Mouse (Mus musculus): ENCODE data around the gene Ipo7. TPM values are rescaled to one million over a fixed set of nuclear protein-coding genes. Genes with fewer than 3 reads are reported as not detected.

The Ipo7 gene
- polyA plus RNA-seq, 1 experiment: 16.3 TPM

- Histone ChIP-seq H3K27me3 (ENCODE audit: control insufficient read depth, insufficient read depth, low read length) (no peaks in the 10 kb centered on the region), H3K27ac (ENCODE audit: insufficient read depth, low read length) (no peak overlapping the region), H3K36me3 (ENCODE audit: control insufficient read depth, insufficient read depth, low read length) (peaks cover 27% of the 10 kb centered on the region), H3K4me3 (ENCODE audit: extremely low read depth, insufficient read depth, insufficient read length) (no peak overlapping the region), H3K4me1 (ENCODE audit: control insufficient read depth, insufficient read depth, insufficient read length) (no peaks in the 10 kb centered on the region)
- TF ChIP-seq CTCF (IDR thresholded peaks at IDR 0.05; ENCODE audit: extremely low read depth, insufficient read depth, insufficient read length, insufficient replicate concordance) (no peak), POLR2A (IDR thresholded peaks at IDR 0.05; ENCODE audit: low read depth, low read length) (no peak)
- 69% methylated on average over 7 of the region's 7 CpGs for WGBS
- DNase-seq (ENCODE audit: low read depth in 1 of 2, low spot score in 2 of 2): no peak
Measured at GRCm38 (mm10) chr7:110097106-110097793, 79.2 kb downstream of the Ipo7 start.

DNA sequence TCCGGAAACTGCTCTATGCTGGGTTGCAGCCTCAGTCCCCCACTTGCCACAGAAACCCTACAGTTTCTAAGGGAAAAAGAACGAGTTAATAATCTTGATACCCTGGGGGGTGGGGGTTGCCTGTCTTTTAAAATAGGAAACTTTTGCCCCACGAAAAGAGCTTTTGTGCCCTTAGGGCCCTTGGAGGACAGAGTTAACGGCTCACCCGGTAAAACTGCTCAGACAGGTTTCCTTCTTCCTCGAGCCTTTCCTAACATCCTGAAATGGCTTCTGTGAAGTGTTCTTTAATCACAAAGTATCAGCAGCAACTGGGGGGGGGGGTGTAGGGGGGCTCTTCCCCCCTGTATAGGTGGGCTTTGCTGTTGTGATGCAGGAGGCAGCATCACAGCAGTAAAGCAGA lies 82.8 kb downstream of the Ipo7 start:
- H3K27ac ChIP-seq (ENCODE audit: insufficient read depth, low read length): no peak overlapping the region

DNA sequence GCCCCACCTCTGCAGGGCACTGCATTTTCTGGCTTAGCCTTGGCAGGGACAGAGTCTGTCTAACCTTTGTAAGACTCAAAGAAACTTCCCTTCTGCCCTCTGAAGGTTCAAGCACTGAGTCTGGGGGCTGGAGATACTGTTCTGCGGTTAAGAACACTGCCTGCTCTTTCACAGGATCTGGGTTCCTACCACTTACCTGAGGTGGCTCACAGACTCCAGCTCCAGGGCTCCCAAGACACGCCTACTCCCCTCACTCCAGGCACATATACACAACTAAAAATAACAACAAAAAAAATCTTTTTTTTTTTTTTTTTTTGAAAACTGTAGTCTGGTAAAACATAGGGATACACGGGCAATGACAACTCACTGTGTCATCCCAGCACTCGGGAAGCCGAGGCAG lies 83.2 kb downstream of the Ipo7 start:
- TF ChIP-seq CTCF (IDR thresholded peaks at IDR 0.05; ENCODE audit: extremely low read depth, insufficient read depth, insufficient read length, insufficient replicate concordance): no peak
- no peak for TF ChIP-seq POLR2A (IDR thresholded peaks at IDR 0.05; ENCODE audit: low read depth, low read length)
- 91% methylated on average over 5 of the region's 5 CpGs for WGBS
- no peaks in the 10 kb centered on the region for H3K27me3 ChIP-seq (ENCODE audit: control insufficient read depth, insufficient read depth, low read length)

More for the DNA sequence above, 82.8 kb downstream of the Ipo7 start:
- Histone ChIP-seq H3K4me3 (ENCODE audit: extremely low read depth, insufficient read depth, insufficient read length) (no peak overlapping the region), H3K27me3 (ENCODE audit: control insufficient read depth, insufficient read depth, low read length) (no peaks in the 10 kb centered on the region), H3K36me3 (ENCODE audit: control insufficient read depth, insufficient read depth, low read length) (peaks cover 3% of the 10 kb centered on the region), H3K4me1 (ENCODE audit: control insufficient read depth, insufficient read depth, insufficient read length) (no peaks in the 10 kb centered on the region)
- WGBS: 76% methylated on average over 6 of the region's 6 CpGs
- DNase-seq (ENCODE audit: low read depth in 1 of 2, low spot score in 2 of 2): no peak
- TF ChIP-seq POLR2A (IDR thresholded peaks at IDR 0.05; ENCODE audit: low read depth, low read length): no peak
- no peak for TF ChIP-seq CTCF (IDR thresholded peaks at IDR 0.05; ENCODE audit: extremely low read depth, insufficient read depth, insufficient read length, insufficient replicate concordance)

GRCm38 (mm10) chr7:110105041-110105440 lies 87.0 kb downstream of the Ipo7 start:
- no peak for TF ChIP-seq POLR2A (IDR thresholded peaks at IDR 0.05; ENCODE audit: low read depth, low read length)
- no peak for TF ChIP-seq CTCF (IDR thresholded peaks at IDR 0.05; ENCODE audit: extremely low read depth, insufficient read depth, insufficient read length, insufficient replicate concordance)
- no peaks in the 10 kb centered on the region for H3K36me3 ChIP-seq (ENCODE audit: control insufficient read depth, insufficient read depth, low read length)
- peaks cover 2% of the 10 kb centered on the region for H3K4me1 ChIP-seq (ENCODE audit: control insufficient read depth, insufficient read depth, insufficient read length)
- no peak overlapping the region for H3K4me3 ChIP-seq (ENCODE audit: extremely low read depth, insufficient read depth, insufficient read length)
- DNase-seq (ENCODE audit: low read depth in 1 of 2, low spot score in 2 of 2): no peak
- WGBS: 94% methylated on average over 5 of the region's 5 CpGs
- H3K27ac ChIP-seq (ENCODE audit: insufficient read depth, low read length): no peak overlapping the region
- H3K27me3 ChIP-seq (ENCODE audit: control insufficient read depth, insufficient read depth, low read length): no peaks in the 10 kb centered on the region

More for the DNA sequence above, 83.2 kb downstream of the Ipo7 start:
- no peak overlapping the region for H3K27ac ChIP-seq (ENCODE audit: insufficient read depth, low read length)
- no peak overlapping the region for H3K4me3 ChIP-seq (ENCODE audit: extremely low read depth, insufficient read depth, insufficient read length)
- no peaks in the 10 kb centered on the region for H3K36me3 ChIP-seq (ENCODE audit: control insufficient read depth, insufficient read depth, low read length)
- no peaks in the 10 kb centered on the region for H3K4me1 ChIP-seq (ENCODE audit: control insufficient read depth, insufficient read depth, insufficient read length)
- no peak for DNase-seq (ENCODE audit: low read depth in 1 of 2, low spot score in 2 of 2)

Other genes with a start within 250 kb of the Ipo7 start
- gene Nrip3, start 236.2 kb upstream of the Ipo7 start, polyA plus RNA-seq (2012; rRNA removed): 0.38 and 0.67 TPM in 2 replicates
- gene Scube2, start 152.6 kb upstream of the Ipo7 start, polyA plus RNA-seq (2012; rRNA removed): 0.21 and 0.22 TPM in 2 replicates
- 49.8 and 57.1 TPM in 2 replicates for gene Dennd5a, start 57.8 kb upstream of the Ipo7 start, polyA plus RNA-seq (2012; rRNA removed)
- gene Tmem41b, start 31.3 kb upstream of the Ipo7 start, polyA plus RNA-seq (2012; rRNA removed): 8.0 and 11.6 TPM in 2 replicates
- gene Zfp143, start 42.9 kb downstream of the Ipo7 start, polyA plus RNA-seq (2012; rRNA removed): 14.9 and 15.6 TPM in 2 replicates
- 3.9 and 5.8 TPM in 2 replicates for gene Wee1, start 103.8 kb downstream of the Ipo7 start, polyA plus RNA-seq (2012; rRNA removed)
- 69.7 and 79.4 TPM in 2 replicates for gene Swap70, start 203.4 kb downstream of the Ipo7 start, polyA plus RNA-seq (2012; rRNA removed)